Mouse (Mus musculus) monocyte, adult 5-6 weeks (primary cell): ENCODE results near the gene Dnhd1. TPM values are rescaled to one million over a fixed set of nuclear protein-coding genes. Genes with fewer than 3 reads are reported as not detected.
A peak's percentile ranks its signal among the peaks of the same experiment; 100 is the strongest.
"Not testable (repeated sequence)": the region's sequence is repeated elsewhere in the genome, so short reads cannot be mapped to it uniquely, and the experiment has no call there.

Experiments
- ATAC-seq: fragments of 153-309, 156-312 bp; replicated peaks from 2 replicates; pipeline ENCODE4 v1.8.0; 2017; ENCODE audit warnings: mild to moderate bottlenecking; ENCODE audit not compliant: low TSS enrichment, insufficient number of reproducible peaks, severe bottlenecking, poor library complexity, low FRiP score
- total RNA-seq: library from RNA; stranded (forward); fragments of 200-1000, 200-491, 200-594 nt; gene quantifications from 3 replicates; pipeline ENCODE4 v1.2.3, GENCODE M21; 2017

Gene Dnhd1
- total RNA-seq, 1 experiment from 2014 or later = 1.6 TPM

- peak; percentile 92 for ATAC-seq
Observed at GRCm38 (mm10) chr7:105736264-105736901, 85.8 kb downstream of the Dnhd1 start, which contains the start of gene Ilk. Ilk (plus strand) TSS chr7:105736592.

- no peak; the same call in 1 of the 2 replicates for ATAC-seq
Observed at GRCm38 (mm10) chr7:105736911-105737521, 86.4 kb downstream of the Dnhd1 start, which contains the start of gene Rrp8. Rrp8 (minus strand) TSS chr7:105737385.

GRCm38 (mm10) chr7:105737648-105738047, 87.0 kb downstream of the Dnhd1 start:
- no peak for ATAC-seq

GRCm38 (mm10) chr7:105738286-105738685, 87.7 kb downstream of the Dnhd1 start:
- ATAC-seq = no peak

GRCm38 (mm10) chr7:105738948-105739347, 88.3 kb downstream of the Dnhd1 start:
- no peak for ATAC-seq

GRCm38 (mm10) chr7:105740089-105740795, 89.6 kb downstream of the Dnhd1 start:
- ATAC-seq = no peak

GRCm38 (mm10) chr7:105740851-105741250, 90.2 kb downstream of the Dnhd1 start:
- ATAC-seq = no peak

- ATAC-seq = no peak
Observed at GRCm38 (mm10) chr7:105741978-105742377, 91.4 kb downstream of the Dnhd1 start.

- ATAC-seq = not testable (repeated sequence)
Observed at GRCm38 (mm10) chr7:105742539-105743215, 92.0 kb downstream of the Dnhd1 start.

GRCm38 (mm10) chr7:105743246-105743925, 92.8 kb downstream of the Dnhd1 start:
- not testable (repeated sequence) for ATAC-seq

- peak; percentile 95 for ATAC-seq
Observed at GRCm38 (mm10) chr7:105743926-105744590, 93.4 kb downstream of the Dnhd1 start, which contains the start of gene Taf10. Taf10 (minus strand) TSS chr7:105744361.

- ATAC-seq = no peak
Observed at GRCm38 (mm10) chr7:105747776-105748175, 97.1 kb downstream of the Dnhd1 start.

GRCm38 (mm10) chr7:105751491-105752433, 101.1 kb downstream of the Dnhd1 start, which contains the start of gene Tpp1:
Tpp1 (minus strand) TSS chr7:105752235.
- peak; percentile 93 for ATAC-seq

GRCm38 (mm10) chr7:105752716-105753115, 102.1 kb downstream of the Dnhd1 start:
- no peak for ATAC-seq

- ATAC-seq = no peak
Observed at GRCm38 (mm10) chr7:105753281-105753680, 102.7 kb downstream of the Dnhd1 start.

GRCm38 (mm10) chr7:105761813-105762484, 111.3 kb downstream of the Dnhd1 start:
- ATAC-seq = no peak
